Mouse (Mus musculus) embryonic facial prominence, embryonic 11.5 days (tissue): ENCODE results near the gene Epha2. TPM values are rescaled to one million over a fixed set of nuclear protein-coding genes. Genes with fewer than 3 reads are reported as not detected.
A peak's percentile ranks its signal among the peaks of the same experiment; 100 is the strongest.

Source experiments
- ATAC-seq: fragments of 200-750 bp; cut with Nextera tagmentation; replicated peaks from 2 replicates; pipeline ENCODE4 v1.8.0; 2017; ENCODE audit warnings: low read depth; ENCODE audit not compliant: insufficient number of reproducible peaks, low FRiP score, low TSS enrichment
- DNase-seq: peaks from one replicate; pipeline ENCODE4 v3.0.0-alpha.2; 2015; ENCODE audit warnings: low spot score
- H3K27ac ChIP-seq: fragments of 300-500 bp; sonication (generic); replicated peaks from 2 replicates; pipeline ENCODE4 v1.5.1; 2014; ENCODE audit warnings: mild to moderate bottlenecking, low read depth, low read length, control low read depth
- H3K27me3 ChIP-seq: fragments of 300-500 bp; sonication (generic); 2 replicates; pipeline ENCODE4 v1.6.1; 2014; ENCODE audit warnings: mild to moderate bottlenecking, low read length, moderate library complexity, mixed read lengths; ENCODE audit not compliant: control insufficient read depth, insufficient read depth
- H3K36me3 ChIP-seq: fragments of 300-500 bp; sonication (generic); replicated peaks from 2 replicates; pipeline ENCODE4 v1.6.1; 2014; ENCODE audit warnings: low read depth, mild to moderate bottlenecking, low read length, moderate library complexity, mixed read lengths; ENCODE audit not compliant: control insufficient read depth, insufficient read depth
- H3K4me1 ChIP-seq: fragments of 300-500 bp; sonication (generic); 2 replicates; pipeline ENCODE4 v1.6.1; 2014; ENCODE audit warnings: low read length, mixed read lengths; ENCODE audit not compliant: control insufficient read depth, insufficient read depth
- H3K4me2 ChIP-seq: fragments of 300-500 bp; sonication (generic); 2 replicates; pipeline ENCODE4 v1.6.1; 2014; ENCODE audit warnings: low read depth, mild to moderate bottlenecking, control low read depth, low read length, moderate library complexity
- H3K4me3 ChIP-seq: fragments of 300-500 bp; sonication (generic); 2 replicates; pipeline ENCODE4 v1.5.1; 2014; ENCODE audit warnings: low read depth, low read length, control low read depth
- H3K9ac ChIP-seq: fragments of 300-500 bp; sonication (generic); replicated peaks from 2 replicates; pipeline ENCODE4 v1.6.1; 2014; ENCODE audit warnings: mild to moderate bottlenecking, control low read depth, low read length
- H3K9me3 ChIP-seq: fragments of 300-500 bp; sonication (generic); replicated peaks from 2 replicates; pipeline ENCODE4 v1.6.1; 2016; ENCODE audit warnings: mild to moderate bottlenecking, low read length, inconsistent platforms, mixed read lengths; ENCODE audit not compliant: control insufficient read depth
- WGBS: fragments of 180-500 bp; shearing (Covaris S2); extraction: QIAGEN DNeasy Blood & Tissue Kit; methylation state at CpG from one replicate; pipeline ENCODE4 v1.1.7; 2014; 5-methylcytosine and 5-hydroxymethylcytosine counted together
- microRNA-seq: library from miRNA; unstranded; fragments of <30 nt; microRNA quantifications from one replicate; pipeline ENCODE4, GENCODE M21; 2016; ENCODE audit warnings: borderline number of aligned reads
- polyA plus RNA-seq: library from polyadenylated mRNA; unstranded; fragments of >200 nt; fragmentation: Nextera tagmentation; extraction: Ambion mirVana; gene quantifications from 2 replicates; pipeline ENCODE4 v1.2.1, GENCODE M21; 2014

Epha2 gene
- polyA plus RNA-seq, 1 experiment from 2014 or later, result 1.0 TPM

- Histone ChIP-seq H3K9ac (no peak overlapping the region), H3K4me3 (no peak overlapping the region), H3K27me3 (peaks cover 32% of the 10 kb centered on the region), H3K27ac (no peak overlapping the region), H3K4me2 (no peak overlapping the region), H3K4me1 (no peaks in the 10 kb centered on the region; the same call in 1 of the 2 replicates), H3K36me3 (no peaks in the 10 kb centered on the region), H3K9me3 (no peaks in the 10 kb centered on the region)
- no peak for ATAC-seq
- WGBS, result 63% methylated on average over 8 of the region's 8 CpGs
- no peak for DNase-seq
Measured at GRCm38 (mm10) chr4:141365126-141365525, 64.1 kb downstream of the Epha2 start.

GRCm38 (mm10) chr4:141365876-141366275 lies 64.8 kb downstream of the Epha2 start:
- WGBS, result 62% methylated on average over 7 of the region's 7 CpGs
- no peak overlapping the region for H3K4me2 ChIP-seq
- no peaks in the 10 kb centered on the region for H3K9me3 ChIP-seq
- no peak overlapping the region for H3K4me3 ChIP-seq
- no peaks in the 10 kb centered on the region for H3K36me3 ChIP-seq
- no peak overlapping the region for H3K27ac ChIP-seq
- no peak for ATAC-seq
- H3K4me1 ChIP-seq, result no peaks in the 10 kb centered on the region; the same call in 1 of the 2 replicates
- DNase-seq, result no peak
- no peak overlapping the region; the same call in 1 of the 2 replicates for H3K9ac ChIP-seq
- peaks cover 32% of the 10 kb centered on the region for H3K27me3 ChIP-seq

GRCm38 (mm10) chr4:141367997-141368791 lies 67.2 kb downstream of the Epha2 start, which contains the start of gene Fam131c:
Gene Fam131c, plus strand, starts transcription at chr4:141368220.
- Histone ChIP-seq H3K27me3 (peaks cover 32% of the 10 kb centered on the region), H3K4me1 (no peaks in the 10 kb centered on the region; the same call in 1 of the 2 replicates), H3K36me3 (no peaks in the 10 kb centered on the region), H3K27ac (no peak within 1 kb of the TSS), H3K9me3 (no peaks in the 10 kb centered on the region), H3K9ac (peak within 1 kb of the TSS; percentile 59), H3K4me2 (peak within 1 kb of the TSS; percentile 98), H3K4me3 (peak within 1 kb of the TSS; percentile 48)
- peak; percentile 59 for DNase-seq
- no peak for ATAC-seq
- WGBS, result under 1% methylated on average over 49 of the region's 71 CpGs

GRCm38 (mm10) chr4:141372426-141372825 lies 71.4 kb downstream of the Epha2 start:
- Histone ChIP-seq H3K36me3 (no peaks in the 10 kb centered on the region), H3K4me1 (no peaks in the 10 kb centered on the region; the same call in 1 of the 2 replicates), H3K4me2 (no peak overlapping the region), H3K27ac (no peak overlapping the region), H3K9me3 (no peaks in the 10 kb centered on the region), H3K9ac (no peak overlapping the region), H3K4me3 (no peak overlapping the region), H3K27me3 (peaks cover 16% of the 10 kb centered on the region)
- ATAC-seq (no peak), DNase-seq (no peak)
- 85% methylated on average over 5 of the region's 5 CpGs for WGBS

Small RNAs within 50 kb of the gene (microRNA-seq; reads per million reads assigned to microRNA genes)
- gene Gm25690, result not detected

Other genes starting within 250 kb of the Epha2 start
- 6.8 and 7.5 TPM in 2 replicates for gene Crocc, start 240.7 kb upstream of the Epha2 start, polyA plus RNA-seq
- 57.0 and 64.9 TPM in 2 replicates for gene Necap2, start 222.9 kb upstream of the Epha2 start, polyA plus RNA-seq
- gene Spata21, start 212.9 kb upstream of the Epha2 start, polyA plus RNA-seq, result not detected in 2 replicates
- 36.3 and 36.6 TPM in 2 replicates for gene Szrd1, start 161.5 kb upstream of the Epha2 start, polyA plus RNA-seq
- gene Fbxo42, start 153.3 kb upstream of the Epha2 start, polyA plus RNA-seq, result 23.7 and 25.2 TPM in 2 replicates
- 6.2 and 6.8 TPM in 2 replicates for gene Rsg1, start 87.3 kb upstream of the Epha2 start, polyA plus RNA-seq
- gene Arhgef19, start 61.7 kb upstream of the Epha2 start, polyA plus RNA-seq, result 5.8 and 6.1 TPM in 2 replicates
- gene Fam131c, start 67.0 kb downstream of the Epha2 start, polyA plus RNA-seq, result 0.76 and 1.3 TPM in 2 replicates
- gene Clcnka, start 97.5 kb downstream of the Epha2 start, polyA plus RNA-seq, result 0.27 and 0.45 TPM in 2 replicates
- gene Clcnkb, start 114.8 kb downstream of the Epha2 start, polyA plus RNA-seq, result not detected in 2 replicates
- 0.10 and 0.45 TPM in 2 replicates for gene Hspb7, start 119.5 kb downstream of the Epha2 start, polyA plus RNA-seq
- gene Srarp, start 134.9 kb downstream of the Epha2 start, polyA plus RNA-seq, result not detected in 2 replicates
- 35.4 and 43.3 TPM in 2 replicates for gene Zbtb17, start 143.4 kb downstream of the Epha2 start, polyA plus RNA-seq
- gene Spen, start 237.4 kb downstream of the Epha2 start, polyA plus RNA-seq, result 11.0 and 13.7 TPM in 2 replicates